Mouse (Mus musculus) intestine, embryonic 14.5 days (tissue): ENCODE measurements around the gene Ctsd. TPM values are rescaled to one million over a fixed set of nuclear protein-coding genes. Genes with fewer than 3 reads are reported as not detected.

Source experiments
- ATAC-seq: fragments of 200-750 bp; cut with Nextera tagmentation; replicated peaks from 2 replicates; pipeline ENCODE4 v1.8.0; 2017; ENCODE audit warnings: low read depth, moderate number of reproducible peaks, moderate TSS enrichment, moderate library complexity; ENCODE audit not compliant: low FRiP score, low TSS enrichment
- DNase-seq: peaks from one replicate; pipeline ENCODE4 v3.0.0-alpha.2; 2018; ENCODE audit warnings: low spot score
- H3K27ac ChIP-seq: fragments of 300-500 bp; sonication (generic); 2 replicates; pipeline ENCODE4 v1.5.1; 2014; ENCODE audit warnings: low read depth, mild to moderate bottlenecking, control low read depth
- H3K27me3 ChIP-seq: fragments of 300-500 bp; sonication (generic); replicated peaks from 2 replicates; pipeline ENCODE4 v1.6.1; 2014; ENCODE audit warnings: low read length, control low read depth; ENCODE audit not compliant: control insufficient read depth, insufficient read depth
- H3K36me3 ChIP-seq: fragments of 300-500 bp; sonication (generic); 2 replicates; pipeline ENCODE4 v1.6.1; 2014; ENCODE audit warnings: low read length, control low read depth; ENCODE audit not compliant: control insufficient read depth, insufficient read depth
- H3K4me1 ChIP-seq: fragments of 300-500 bp; sonication (generic); replicated peaks from 2 replicates; pipeline ENCODE4 v1.6.1; 2014; ENCODE audit warnings: low read length, control low read depth, mixed read lengths; ENCODE audit not compliant: control insufficient read depth, insufficient read depth
- H3K4me2 ChIP-seq: fragments of 300-500 bp; sonication (generic); 2 replicates; pipeline ENCODE4 v1.6.1; 2014; ENCODE audit warnings: low read length
- H3K4me3 ChIP-seq: fragments of 300-500 bp; sonication (generic); 2 replicates; pipeline ENCODE4 v1.5.1; 2014; ENCODE audit warnings: low read depth, low read length, control low read depth, mixed read lengths
- H3K9ac ChIP-seq: fragments of 300-500 bp; sonication (generic); 2 replicates; pipeline ENCODE4 v1.6.1; 2014; ENCODE audit warnings: mild to moderate bottlenecking, low read length
- H3K9me3 ChIP-seq: fragments of 300-500 bp; sonication (generic); 2 replicates; pipeline ENCODE4 v1.6.1; 2016; ENCODE audit warnings: low read length, control low read depth; ENCODE audit not compliant: control insufficient read depth
- WGBS: fragments of 180-500 bp; shearing (Covaris S2); extraction: QIAGEN DNeasy Blood & Tissue Kit; methylation state at CpG from one replicate; pipeline ENCODE4 v1.1.7; 2014; 5-methylcytosine and 5-hydroxymethylcytosine counted together
- polyA plus RNA-seq: library from polyadenylated mRNA; unstranded; fragments of >200 nt; fragmentation: Nextera tagmentation; extraction: Ambion mirVana; gene quantifications from 2 replicates; pipeline ENCODE4 v1.2.1, GENCODE M21; 2014

Ctsd gene
- polyA plus RNA-seq, 1 experiment from 2014 or later: 248 TPM

- DNase-seq (peak; percentile 73), ATAC-seq (peak; percentile 36)
- no peaks in the 10 kb centered on the region for H3K36me3 ChIP-seq
- H3K4me2 ChIP-seq: no peak overlapping the region
- H3K27me3 ChIP-seq: no peaks in the 10 kb centered on the region
- WGBS: 21% methylated on average over 9 of the region's 9 CpGs
- H3K4me1 ChIP-seq: peaks cover 42% of the 10 kb centered on the region
- no peak overlapping the region for H3K9ac ChIP-seq
- H3K4me3 ChIP-seq: no peak overlapping the region
- no peaks in the 10 kb centered on the region for H3K9me3 ChIP-seq
- H3K27ac ChIP-seq: peak overlapping the region; percentile 69
Observed at GRCm38 (mm10) chr7:142330271-142330724, 57.5 kb downstream of the Ctsd start.

- DNase-seq (no peak), ATAC-seq (no peak)
- Histone ChIP-seq H3K9me3 (no peaks in the 10 kb centered on the region), H3K36me3 (no peaks in the 10 kb centered on the region), H3K4me3 (no peak overlapping the region), H3K27me3 (no peaks in the 10 kb centered on the region), H3K27ac (no peak overlapping the region), H3K9ac (no peak overlapping the region), H3K4me2 (no peak overlapping the region), H3K4me1 (peaks cover 50% of the 10 kb centered on the region)
- 60% methylated on average over 3 of the region's 3 CpGs for WGBS
Observed at GRCm38 (mm10) chr7:142328507-142328906, 59.3 kb downstream of the Ctsd start.

- Histone ChIP-seq H3K27ac (peak overlapping the region; percentile 79), H3K4me1 (peaks cover 53% of the 10 kb centered on the region), H3K4me3 (no peak overlapping the region), H3K9me3 (no peaks in the 10 kb centered on the region), H3K27me3 (no peaks in the 10 kb centered on the region), H3K9ac (no peak overlapping the region), H3K4me2 (no peak overlapping the region), H3K36me3 (no peaks in the 10 kb centered on the region)
- ATAC-seq (peak; percentile 44; the same call in 1 of the 2 replicates), DNase-seq (no peak)
- 20% methylated on average over 9 of the region's 9 CpGs for WGBS
Observed at GRCm38 (mm10) chr7:142326714-142327445, 61.0 kb downstream of the Ctsd start.

Other genes with a start within 250 kb of the Ctsd start
- gene Gm45337, start 243.4 kb downstream of the Ctsd start, polyA plus RNA-seq: not detected in 2 replicates
- gene Gm29735, start 230.9 kb downstream of the Ctsd start, polyA plus RNA-seq: not detected in 2 replicates
- gene Gm4553, start 222.3 kb downstream of the Ctsd start, polyA plus RNA-seq: not detected in 2 replicates
- not detected in 2 replicates for gene Krtap5-2, start 212.0 kb downstream of the Ctsd start, polyA plus RNA-seq
- gene Gm10153, start 197.6 kb downstream of the Ctsd start, polyA plus RNA-seq: not detected in 2 replicates
- not detected in 2 replicates for gene Krtap5-3, start 186.7 kb downstream of the Ctsd start, polyA plus RNA-seq
- not detected in 2 replicates for gene Gm7579, start 176.2 kb downstream of the Ctsd start, polyA plus RNA-seq
- not detected in 2 replicates for gene Krtap5-5, start 158.1 kb downstream of the Ctsd start, polyA plus RNA-seq
- gene Gm40460, start 147.0 kb downstream of the Ctsd start, polyA plus RNA-seq: not detected in 2 replicates
- gene Gm2431, start 129.7 kb downstream of the Ctsd start, polyA plus RNA-seq: not detected in 2 replicates
- not detected in 2 replicates for gene Gm4559, start 113.7 kb downstream of the Ctsd start, polyA plus RNA-seq
- 0.42 TPM in 1 of 2 replicates, not detected in the other for gene Krtap5-1, start 90.9 kb downstream of the Ctsd start, polyA plus RNA-seq
- not detected in 2 replicates for gene Krtap5-4, start 84.5 kb downstream of the Ctsd start, polyA plus RNA-seq
- 1.7 and 2.1 TPM in 2 replicates for gene Ifitm10, start 14.3 kb downstream of the Ctsd start, polyA plus RNA-seq
- 0.54 TPM in 1 of 2 replicates, not detected in the other for gene Gm49369, start 5.4 kb downstream of the Ctsd start, polyA plus RNA-seq
- 1.6 and 3.8 TPM in 2 replicates for gene Syt8, start 46.8 kb upstream of the Ctsd start, polyA plus RNA-seq
- gene Tnni2, start 53.8 kb upstream of the Ctsd start, polyA plus RNA-seq: 1.7 and 3.2 TPM in 2 replicates
- 145 and 153 TPM in 2 replicates for gene Lsp1, start 72.8 kb upstream of the Ctsd start, polyA plus RNA-seq
- gene Tnnt3, start 110.8 kb upstream of the Ctsd start, polyA plus RNA-seq: 1.5 and 2.4 TPM in 2 replicates
- 36.1 and 45.8 TPM in 2 replicates for gene Mrpl23, start 144.6 kb upstream of the Ctsd start, polyA plus RNA-seq